Mouse (Mus musculus) small intestine, adult 2 months (tissue): ENCODE measurements around the gene Bhlha15. TPM values are rescaled to one million over a fixed set of nuclear protein-coding genes. Genes with fewer than 3 reads are reported as not detected.
A peak's percentile ranks its signal among the peaks of the same experiment; 100 is the strongest.

Experiments
- H3K27ac ChIP-seq: fragments of 200-500 bp; 2 replicates; pipeline ENCODE4 v1.5.1; 2012; ENCODE audit warnings: low read depth, low read length, control low read depth, inconsistent platforms; ENCODE audit not compliant: insufficient read depth
- H3K27me3 ChIP-seq: fragments of 200-500 bp; 2 replicates; pipeline ENCODE4 v1.6.1; 2012; ENCODE audit warnings: mild to moderate bottlenecking, moderate library complexity, low read length, inconsistent platforms; ENCODE audit not compliant: control insufficient read depth, insufficient read depth
- H3K36me3 ChIP-seq: fragments of 200-500 bp; 2 replicates; pipeline ENCODE4 v1.6.1; 2012; ENCODE audit warnings: mild to moderate bottlenecking, low read length, control low read depth, inconsistent platforms; ENCODE audit not compliant: control insufficient read depth, insufficient read depth
- H3K4me1 ChIP-seq: fragments of 200-500 bp; 2 replicates; pipeline ENCODE4 v1.6.1; 2012; ENCODE audit warnings: low read length, inconsistent platforms, mixed read lengths; ENCODE audit not compliant: control insufficient read depth, insufficient read depth, insufficient read length
- H3K4me3 ChIP-seq: fragments of 200-500 bp; 2 replicates; pipeline ENCODE4 v1.5.1; 2012; ENCODE audit warnings: low read depth, mild to moderate bottlenecking, control low read depth, inconsistent platforms, low read length, moderate library complexity
- CTCF ChIP-seq: fragments of 200-500 bp; IDR thresholded peaks from 2 replicates; pipeline ENCODE4 v1.5.1; 2012; ENCODE audit warnings: low read depth, mild to moderate bottlenecking, control low read depth, inconsistent platforms, low read length, moderate library complexity, mixed read lengths; ENCODE audit not compliant: insufficient replicate concordance, insufficient read length; ENCODE audit errors: extremely low read depth
- POLR2A ChIP-seq: fragments of 200-500 bp; IDR thresholded peaks from 2 replicates; pipeline ENCODE4 v1.6.1; 2012; ENCODE audit warnings: low read depth, mild to moderate bottlenecking, control low read depth, inconsistent platforms, low read length, moderate library complexity
- WGBS: fragments of 180-500 bp; shearing (Covaris S2); methylation state at CpG from one replicate; pipeline ENCODE4 v1.1.7; 2018; 5-methylcytosine and 5-hydroxymethylcytosine counted together
- polyA plus RNA-seq: library from polyadenylated mRNA; depleted of rRNA; stranded (reverse); fragments of >200 nt; gene quantifications from 2 replicates; pipeline ENCODE4 v1.2.3, GENCODE M21; 2012

Bhlha15 gene
- polyA plus RNA-seq, 1 experiment: 10.9 TPM

DNA sequence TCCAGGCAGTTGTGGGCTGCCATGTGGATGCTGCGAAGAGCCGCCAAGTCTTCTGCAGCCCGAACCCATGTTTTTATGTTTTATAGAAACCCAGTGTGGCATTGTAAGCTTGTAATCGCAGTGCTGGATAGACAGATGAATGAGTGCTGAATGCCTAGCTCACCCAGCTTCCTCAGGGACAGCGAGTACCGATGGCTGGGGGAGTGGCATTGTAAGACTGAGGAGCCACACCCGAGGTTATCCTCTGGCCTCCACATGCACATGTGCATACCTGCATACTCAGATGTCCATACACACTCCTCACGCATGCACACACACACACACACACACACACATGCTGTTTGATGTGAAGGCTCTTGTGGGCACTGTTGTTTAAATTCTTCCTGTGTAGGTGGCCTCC, 30.9 kb upstream of the Bhlha15 start:
- no peak for TF ChIP-seq POLR2A
- no peak for TF ChIP-seq CTCF
- Histone ChIP-seq H3K4me3 (no peak overlapping the region), H3K27ac (peak overlapping the region; percentile 59; the same call in 1 of the 2 replicates), H3K36me3 (peaks cover 36% of the 10 kb centered on the region), H3K4me1 (peaks cover 5% of the 10 kb centered on the region), H3K27me3 (no peaks in the 10 kb centered on the region)
- 34% methylated on average over 8 of the region's 8 CpGs for WGBS

DNA sequence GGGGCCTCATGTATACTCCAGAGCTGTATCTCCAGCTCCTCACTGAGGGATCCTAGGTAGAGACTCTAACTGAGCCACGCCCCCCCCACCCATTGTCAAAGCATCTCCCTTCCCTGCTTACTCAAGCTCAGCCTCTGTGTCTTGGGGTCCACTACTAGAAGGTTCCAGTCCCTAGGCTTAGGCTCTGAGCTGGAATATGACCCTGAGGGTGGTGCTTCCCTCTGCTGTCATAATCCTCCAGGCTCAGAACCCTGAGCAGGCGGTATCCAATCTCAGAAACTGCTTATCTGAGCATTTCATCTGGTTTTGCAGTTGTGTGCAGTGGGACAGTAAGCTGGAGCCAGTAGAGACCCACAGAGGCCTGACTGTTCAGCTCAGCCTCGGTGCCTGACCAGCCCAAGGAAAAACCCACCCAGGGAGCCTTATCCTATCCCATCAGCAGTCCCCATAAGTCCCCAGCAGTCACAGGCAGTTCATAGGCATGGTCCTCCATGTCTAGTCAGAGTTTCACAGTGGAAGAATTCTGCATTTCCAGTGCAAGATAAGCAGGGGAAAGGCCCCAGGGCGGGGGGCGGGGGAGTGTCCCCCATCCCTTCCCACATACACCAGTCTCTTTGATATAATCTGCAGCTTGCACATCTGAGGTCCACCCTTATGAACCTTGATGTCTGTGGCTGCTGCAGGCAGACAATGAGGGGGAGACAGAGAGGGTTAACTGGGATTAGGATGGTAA, 27.8 kb upstream of the Bhlha15 start:
- Histone ChIP-seq H3K4me3 (no peak overlapping the region), H3K36me3 (peaks cover 55% of the 10 kb centered on the region), H3K27ac (no peak overlapping the region), H3K4me1 (peaks cover 5% of the 10 kb centered on the region), H3K27me3 (no peaks in the 10 kb centered on the region)
- 81% methylated on average over 5 of the region's 5 CpGs for WGBS
- TF ChIP-seq CTCF (no peak), POLR2A (no peak)

DNA sequence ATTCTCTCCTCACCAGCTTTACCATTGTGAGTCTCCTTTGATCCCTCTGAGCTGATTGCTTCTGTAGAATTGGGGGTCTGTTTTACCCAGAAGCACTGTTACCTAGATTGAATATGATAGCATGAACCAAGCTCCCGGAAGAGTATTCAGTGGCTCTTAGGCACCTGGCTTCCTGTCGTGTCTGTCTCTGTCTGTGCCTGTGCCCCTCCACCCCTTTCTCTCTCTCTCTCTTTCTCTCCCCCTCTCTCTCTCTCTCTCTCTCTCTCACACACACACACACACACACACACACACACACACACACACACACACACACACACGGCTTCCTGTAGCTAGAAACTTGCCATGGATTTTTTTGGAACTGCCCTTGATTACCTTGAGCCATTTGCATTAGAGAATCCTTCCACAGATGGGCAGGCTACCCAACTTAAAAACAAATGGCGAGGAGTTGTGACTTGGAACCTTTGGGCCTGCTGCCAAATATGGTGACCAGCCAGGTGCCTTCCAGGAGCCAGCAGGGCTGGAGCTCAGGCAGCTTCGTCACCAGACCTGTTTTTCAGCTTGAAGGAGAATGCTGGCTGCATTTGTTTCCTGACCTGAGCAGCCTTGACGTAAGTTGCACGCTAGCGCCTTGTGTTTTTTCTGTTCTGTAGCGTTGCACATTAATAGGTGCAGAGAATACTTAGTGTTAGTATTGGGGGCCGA, 27.1 kb upstream of the Bhlha15 start:
- Histone ChIP-seq H3K27me3 (no peaks in the 10 kb centered on the region), H3K27ac (no peak overlapping the region), H3K4me3 (no peak overlapping the region), H3K36me3 (peaks cover 49% of the 10 kb centered on the region), H3K4me1 (peaks cover 5% of the 10 kb centered on the region)
- TF ChIP-seq CTCF: no peak
- no peak for TF ChIP-seq POLR2A
- 35% methylated on average over 10 of the region's 10 CpGs for WGBS

DNA sequence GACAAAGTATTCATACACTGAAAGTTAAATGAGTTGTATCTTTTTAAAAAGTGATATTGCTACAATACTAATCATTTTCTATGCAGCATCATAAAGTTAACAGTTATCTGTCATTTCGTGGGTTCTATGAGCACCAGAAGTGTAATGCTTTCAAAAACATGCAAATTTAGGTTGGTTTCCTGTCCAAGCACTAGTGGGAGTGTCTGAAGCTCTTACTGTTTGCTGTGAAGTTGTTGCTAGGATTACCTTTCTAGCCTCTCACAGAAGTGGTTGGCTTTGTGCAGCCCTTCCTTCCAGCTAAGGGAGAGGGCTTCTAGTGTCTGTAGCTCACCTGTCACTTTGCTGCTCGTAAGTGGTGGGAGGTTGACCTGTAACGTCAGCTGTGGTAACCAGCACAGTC, 24.3 kb upstream of the Bhlha15 start:
- TF ChIP-seq CTCF (no peak), POLR2A (no peak)
- H3K36me3 ChIP-seq: peaks cover 55% of the 10 kb centered on the region
- H3K4me3 ChIP-seq: no peak overlapping the region
- no peaks in the 10 kb centered on the region for H3K27me3 ChIP-seq
- 79% methylated on average over 3 of the region's 3 CpGs for WGBS
- no peaks in the 10 kb centered on the region; the same call in 1 of the 2 replicates for H3K4me1 ChIP-seq
- peak overlapping the region; percentile 20; the same call in 1 of the 2 replicates for H3K27ac ChIP-seq

DNA sequence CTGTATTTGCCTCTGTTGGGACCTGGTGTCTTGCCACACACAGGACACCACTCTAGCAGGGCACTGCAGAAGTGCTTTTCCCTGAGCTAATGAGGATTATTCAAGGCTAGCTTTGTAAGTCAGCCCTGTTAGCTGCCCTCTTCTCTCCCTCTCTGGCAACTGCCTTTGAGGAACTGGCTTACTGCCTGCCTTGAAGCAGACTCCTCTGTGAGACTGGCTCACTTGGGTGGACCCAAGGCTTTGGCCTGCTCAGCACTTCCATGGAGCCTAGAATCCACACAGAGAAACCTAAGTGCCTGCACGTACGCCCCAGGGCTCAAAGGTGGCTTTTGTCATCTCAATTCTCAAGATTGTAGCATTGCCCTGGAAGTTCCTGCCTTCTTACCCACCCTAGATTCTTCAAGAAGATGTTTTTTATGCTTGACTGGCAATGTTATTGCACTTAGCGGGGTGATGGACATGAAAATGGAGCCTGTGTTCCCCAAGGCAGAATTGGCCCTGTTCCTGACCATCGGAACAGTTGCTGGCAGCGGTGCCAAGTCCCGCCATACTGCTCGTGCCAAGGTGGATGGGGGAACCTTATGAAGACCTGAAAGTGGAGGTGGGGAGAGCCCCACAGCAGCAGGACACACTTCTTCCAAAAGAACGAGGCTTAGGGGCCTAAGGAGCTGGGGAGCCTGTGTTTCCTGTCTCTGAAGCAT, 20.7 kb upstream of the Bhlha15 start:
- no peaks in the 10 kb centered on the region for H3K27me3 ChIP-seq
- peaks cover 64% of the 10 kb centered on the region for H3K36me3 ChIP-seq
- no peak overlapping the region for H3K27ac ChIP-seq
- 87% methylated on average over 8 of the region's 8 CpGs for WGBS
- TF ChIP-seq CTCF (no peak), POLR2A (no peak)
- no peaks in the 10 kb centered on the region for H3K4me1 ChIP-seq
- no peak overlapping the region for H3K4me3 ChIP-seq

DNA sequence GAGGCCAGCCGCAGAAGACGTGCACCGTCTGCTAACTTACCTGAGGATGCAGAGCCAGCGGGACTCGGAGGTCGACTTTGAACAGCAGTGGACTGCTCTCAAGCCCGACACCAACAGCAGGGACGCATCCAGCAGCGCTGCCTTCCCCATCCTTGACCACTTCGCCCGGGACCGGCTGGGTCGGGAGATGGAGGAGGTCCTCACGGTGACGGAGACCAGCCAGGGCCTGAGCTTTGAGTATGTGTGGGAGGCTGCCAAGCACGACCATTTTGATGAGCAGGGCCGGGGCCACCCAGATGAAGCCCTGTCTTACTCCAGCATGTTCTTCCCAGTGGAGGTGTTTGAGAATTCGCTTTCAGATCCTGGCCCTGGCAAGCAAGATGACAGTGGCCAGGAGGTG, 16.4 kb upstream of the Bhlha15 start:
- H3K27me3 ChIP-seq: no peaks in the 10 kb centered on the region
- no peak for TF ChIP-seq POLR2A
- TF ChIP-seq CTCF: no peak
- no peak overlapping the region for H3K27ac ChIP-seq
- 93% methylated on average over 18 of the region's 18 CpGs for WGBS
- H3K36me3 ChIP-seq: peaks cover 73% of the 10 kb centered on the region
- H3K4me1 ChIP-seq: peaks cover 4% of the 10 kb centered on the region
- no peak overlapping the region for H3K4me3 ChIP-seq

DNA sequence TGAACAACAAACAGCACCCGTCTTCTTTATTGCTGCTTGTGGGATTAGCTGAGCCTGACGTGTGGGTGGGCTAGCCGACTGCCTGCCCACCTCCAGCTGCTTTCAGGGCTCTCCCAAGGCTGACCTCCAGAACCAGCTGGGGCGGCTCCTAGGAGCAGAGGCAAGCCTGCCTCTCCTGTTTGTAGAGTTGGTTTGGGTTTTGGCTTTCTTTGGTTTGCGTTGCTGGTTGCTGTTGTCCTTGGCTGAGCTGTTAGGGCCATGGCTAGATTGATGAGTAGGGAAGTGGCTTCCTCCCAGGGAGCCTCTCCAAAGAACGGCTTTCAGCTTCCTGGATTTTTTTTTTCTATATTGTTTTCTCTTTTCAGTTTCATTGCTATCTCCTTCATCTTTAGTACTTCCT, 11.9 kb upstream of the Bhlha15 start:
- H3K4me3 ChIP-seq: no peak overlapping the region
- peaks cover 48% of the 10 kb centered on the region for H3K36me3 ChIP-seq
- no peak overlapping the region for H3K27ac ChIP-seq
- peaks cover 11% of the 10 kb centered on the region for H3K4me1 ChIP-seq
- 41% methylated on average over 6 of the region's 6 CpGs for WGBS
- TF ChIP-seq CTCF: no peak
- no peak for TF ChIP-seq POLR2A
- no peaks in the 10 kb centered on the region for H3K27me3 ChIP-seq
